Mouse (Mus musculus) heart, embryonic 15.5 days (tissue): ENCODE results near the gene Cadps. TPM values are rescaled to one million over a fixed set of nuclear protein-coding genes. Genes with fewer than 3 reads are reported as not detected.

Source experiments
- ATAC-seq: fragments of 200-750 bp; cut with Nextera tagmentation; replicated peaks from 2 replicates; pipeline ENCODE4 v1.8.0; 2017; ENCODE audit warnings: low read depth, moderate TSS enrichment; ENCODE audit not compliant: insufficient number of reproducible peaks, insufficient read depth, low FRiP score
- H3K27ac ChIP-seq: fragments of 300-500 bp; sonication (generic); 2 replicates; pipeline ENCODE4 v1.5.1; 2015; ENCODE audit warnings: mild to moderate bottlenecking, inconsistent platforms
- H3K27me3 ChIP-seq: fragments of 300-500 bp; sonication (generic); 2 replicates; pipeline ENCODE4 v1.6.1; 2015; ENCODE audit warnings: inconsistent platforms
- H3K36me3 ChIP-seq: fragments of 300-500 bp; sonication (generic); 2 replicates; pipeline ENCODE4 v1.6.1; 2015; ENCODE audit warnings: mild to moderate bottlenecking, inconsistent platforms
- H3K4me1 ChIP-seq: fragments of 300-500 bp; sonication (generic); replicated peaks from 2 replicates; pipeline ENCODE4 v1.6.1; 2015; ENCODE audit warnings: inconsistent platforms
- H3K4me2 ChIP-seq: fragments of 300-500 bp; sonication (generic); 2 replicates; pipeline ENCODE4 v1.6.1; 2015; ENCODE audit warnings: inconsistent platforms, mild to moderate bottlenecking, moderate library complexity
- H3K4me3 ChIP-seq: fragments of 300-500 bp; sonication (generic); 2 replicates; pipeline ENCODE4 v1.5.1; 2015; ENCODE audit warnings: mild to moderate bottlenecking, inconsistent platforms
- H3K9ac ChIP-seq: fragments of 300-500 bp; sonication (generic); 2 replicates; pipeline ENCODE4 v1.6.1; 2015; ENCODE audit warnings: mild to moderate bottlenecking, inconsistent platforms
- H3K9me3 ChIP-seq: fragments of 300-500 bp; sonication (generic); replicated peaks from 2 replicates; pipeline ENCODE4 v1.6.1; 2016; ENCODE audit warnings: inconsistent platforms
- WGBS: fragments of 180-500 bp; shearing (Covaris S2); methylation state at CpG from one replicate; pipeline ENCODE4 v1.1.7; 2015; ENCODE audit warnings: mixed read lengths; 5-methylcytosine and 5-hydroxymethylcytosine counted together
- polyA plus RNA-seq: library from polyadenylated mRNA; unstranded; fragments of >200 nt; fragmentation: Nextera tagmentation; extraction: Ambion mirVana; gene quantifications from 2 replicates; pipeline ENCODE4 v1.2.1, GENCODE M21; 2015

Gene Cadps
- polyA plus RNA-seq, 1 experiment from 2014 or later, result 0.37 TPM

- no peak overlapping the region for H3K27ac ChIP-seq
- H3K36me3 ChIP-seq, result no peaks in the 10 kb centered on the region
- no peaks in the 10 kb centered on the region for H3K9me3 ChIP-seq
- H3K9ac ChIP-seq, result no peak overlapping the region
- H3K27me3 ChIP-seq, result no peaks in the 10 kb centered on the region
- 78% methylated on average over 6 of the region's 6 CpGs for WGBS
- no peaks in the 10 kb centered on the region for H3K4me1 ChIP-seq
- no peak for ATAC-seq
- no peak overlapping the region for H3K4me3 ChIP-seq
- no peak overlapping the region for H3K4me2 ChIP-seq
These were observed 179.9 kb downstream of the Cadps start for GRCm38 (mm10) chr14:12642868-12643512.

DNA sequence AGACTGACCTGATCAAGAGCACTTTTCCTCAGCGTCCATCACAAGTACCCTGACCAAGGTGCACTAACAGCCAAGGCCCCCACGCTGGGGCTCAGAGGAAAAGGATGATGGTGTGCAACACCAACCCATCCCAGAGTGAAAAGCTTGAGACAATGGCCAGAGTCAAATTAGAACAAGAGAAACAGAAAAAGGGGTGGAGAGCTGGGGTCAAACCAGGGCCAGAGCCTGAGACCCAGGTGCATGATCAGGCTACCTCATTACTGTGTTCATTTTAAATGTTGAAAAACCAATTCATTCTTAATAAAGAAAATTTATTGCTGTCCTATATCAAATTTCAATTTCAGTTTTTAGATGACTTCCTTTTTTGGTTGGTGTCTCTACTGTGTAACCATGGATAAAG is 184.1 kb downstream of the Cadps start:
- Histone ChIP-seq H3K36me3 (no peaks in the 10 kb centered on the region), H3K4me1 (no peaks in the 10 kb centered on the region), H3K4me2 (no peak overlapping the region), H3K9ac (no peak overlapping the region), H3K4me3 (no peak overlapping the region), H3K27ac (no peak overlapping the region), H3K9me3 (no peaks in the 10 kb centered on the region), H3K27me3 (no peaks in the 10 kb centered on the region)
- 79% methylated on average over 2 of the region's 2 CpGs for WGBS
- no peak for ATAC-seq

DNA sequence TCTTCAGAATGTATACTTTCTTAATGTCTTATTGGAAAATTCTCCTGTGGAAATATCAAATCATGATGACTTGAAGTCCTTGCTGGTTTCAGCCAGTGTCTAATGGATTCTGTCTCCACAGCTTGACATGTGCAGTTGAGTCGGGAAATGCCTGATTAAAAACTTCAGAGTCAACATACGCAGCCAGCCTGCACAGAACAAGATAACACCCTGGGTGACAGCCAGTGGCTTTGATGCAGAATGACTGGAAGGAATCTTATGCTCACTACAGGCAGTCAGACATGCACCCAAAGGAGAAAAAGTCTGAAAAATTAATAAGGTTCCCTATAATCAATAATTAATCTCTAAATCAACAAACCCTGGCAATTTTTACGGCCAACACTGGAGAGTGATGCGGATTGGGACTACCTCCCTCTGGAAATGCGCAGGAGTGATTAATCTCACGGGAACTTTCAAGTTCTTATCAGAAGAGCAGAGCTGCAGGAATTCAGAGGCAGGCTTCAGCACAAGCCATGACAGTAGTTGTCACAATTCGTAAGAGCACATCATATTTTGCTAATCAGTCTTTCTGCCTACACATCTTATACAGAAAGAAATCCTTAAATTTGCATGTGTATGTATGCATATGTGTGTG is 185.6 kb downstream of the Cadps start:
- Histone ChIP-seq H3K4me3 (no peak overlapping the region), H3K27me3 (no peaks in the 10 kb centered on the region), H3K9ac (no peak overlapping the region), H3K27ac (no peak overlapping the region), H3K4me2 (no peak overlapping the region), H3K9me3 (no peaks in the 10 kb centered on the region), H3K4me1 (no peaks in the 10 kb centered on the region), H3K36me3 (no peaks in the 10 kb centered on the region)
- WGBS, result 31% methylated on average over 7 of the region's 7 CpGs
- no peak for ATAC-seq

- H3K9ac ChIP-seq, result no peak overlapping the region
- ATAC-seq, result no peak
These were observed 198.4 kb downstream of the Cadps start for GRCm38 (mm10) chr14:12624256-12625130.

DNA sequence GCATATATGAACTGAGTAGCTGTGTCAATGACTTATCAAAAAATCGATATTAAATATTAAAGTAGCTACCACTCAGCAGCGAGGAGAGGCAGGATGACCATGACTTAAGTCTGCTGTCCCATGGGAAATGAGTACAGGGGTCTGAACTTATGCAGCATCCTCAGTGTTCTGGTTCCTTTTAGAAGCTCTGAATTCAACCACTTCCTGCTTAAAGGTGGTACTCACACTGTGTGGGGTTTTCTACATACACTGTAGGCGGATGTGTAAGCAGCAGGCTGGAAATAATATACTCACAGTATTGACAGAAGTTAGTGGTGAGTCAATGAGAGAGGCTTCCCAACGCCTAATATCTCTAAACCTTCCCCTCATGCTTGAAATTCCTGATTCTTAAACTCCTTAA is 215.9 kb downstream of the Cadps start:
- no peak for ATAC-seq
- H3K9ac ChIP-seq, result no peak overlapping the region
- no peaks in the 10 kb centered on the region for H3K27me3 ChIP-seq
- H3K27ac ChIP-seq, result no peak overlapping the region
- H3K4me2 ChIP-seq, result no peak overlapping the region
- no peaks in the 10 kb centered on the region for H3K4me1 ChIP-seq
- H3K4me3 ChIP-seq, result no peak overlapping the region
- H3K9me3 ChIP-seq, result no peaks in the 10 kb centered on the region
- 64% methylated on average over 4 of the region's 4 CpGs for WGBS
- no peaks in the 10 kb centered on the region for H3K36me3 ChIP-seq

More at GRCm38 (mm10) chr14:12624256-12625130, 198.4 kb downstream of the Cadps start:
- Histone ChIP-seq H3K4me3 (no peak overlapping the region), H3K4me2 (no peak overlapping the region), H3K27ac (no peak overlapping the region), H3K27me3 (no peaks in the 10 kb centered on the region), H3K4me1 (0 out of 2 replicates have a peak, but pooled peaks cover 5% of the 10 kb centered on the region), H3K9me3 (no peaks in the 10 kb centered on the region), H3K36me3 (no peaks in the 10 kb centered on the region)
- WGBS, result 69% methylated on average over 11 of the region's 11 CpGs

- no peak overlapping the region for H3K4me3 ChIP-seq
- H3K36me3 ChIP-seq, result no peaks in the 10 kb centered on the region
- no peaks in the 10 kb centered on the region for H3K9me3 ChIP-seq
- no peaks in the 10 kb centered on the region for H3K4me1 ChIP-seq
- H3K4me2 ChIP-seq, result no peak overlapping the region
- no peak overlapping the region for H3K27ac ChIP-seq
- H3K27me3 ChIP-seq, result no peaks in the 10 kb centered on the region
- ATAC-seq, result no peak
- WGBS, result 75% methylated on average over 4 of the region's 4 CpGs
- no peak overlapping the region for H3K9ac ChIP-seq
These were observed 216.7 kb downstream of the Cadps start for GRCm38 (mm10) chr14:12606202-12606601.

DNA sequence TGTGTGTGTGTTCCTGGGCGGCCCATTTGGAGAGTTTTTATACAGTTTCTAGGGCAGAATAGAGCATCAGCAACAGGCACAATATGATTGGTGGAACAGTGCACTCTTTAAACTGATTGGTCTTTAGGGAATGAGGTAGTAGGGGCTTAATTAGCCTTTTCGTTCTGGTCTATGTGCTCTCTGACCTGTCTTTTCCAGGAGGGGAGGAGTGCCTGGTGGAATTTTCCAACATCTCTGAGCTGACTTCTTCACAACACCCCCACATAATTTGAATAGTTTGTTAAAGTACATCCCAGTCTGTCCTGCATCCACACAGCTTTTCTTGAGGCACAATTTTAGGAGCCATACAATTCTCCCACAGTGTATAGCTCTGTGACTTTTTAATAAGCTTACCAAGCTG is 220.8 kb downstream of the Cadps start:
- H3K27me3 ChIP-seq, result no peaks in the 10 kb centered on the region
- 63% methylated on average over 2 of the region's 2 CpGs for WGBS
- ATAC-seq, result no peak
- H3K9ac ChIP-seq, result no peak overlapping the region
- no peaks in the 10 kb centered on the region for H3K36me3 ChIP-seq
- H3K4me1 ChIP-seq, result no peaks in the 10 kb centered on the region
- H3K9me3 ChIP-seq, result no peaks in the 10 kb centered on the region
- H3K27ac ChIP-seq, result no peak overlapping the region
- no peak overlapping the region for H3K4me3 ChIP-seq
- H3K4me2 ChIP-seq, result no peak overlapping the region

DNA sequence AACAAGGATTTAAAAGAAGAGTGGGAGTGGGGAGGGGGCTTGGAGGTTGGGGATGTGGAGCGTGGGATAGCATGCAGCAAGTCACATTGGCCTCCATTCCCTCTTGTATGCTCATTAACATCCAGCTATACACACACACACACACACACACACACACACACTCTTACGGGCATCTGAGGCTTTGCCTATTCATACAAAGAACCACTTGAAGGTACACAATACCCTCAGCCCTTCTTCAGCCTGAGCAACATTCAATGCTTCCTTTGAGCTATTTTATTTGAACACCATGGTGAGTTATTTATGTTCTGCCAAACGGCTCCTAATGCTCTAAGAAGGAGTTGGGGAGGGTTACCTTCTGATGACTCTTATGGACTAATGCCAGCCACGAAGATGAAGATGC is 227.6 kb downstream of the Cadps start:
- H3K27me3 ChIP-seq, result no peaks in the 10 kb centered on the region; the same call in 1 of the 2 replicates
- H3K4me2 ChIP-seq, result no peak overlapping the region

DNA sequence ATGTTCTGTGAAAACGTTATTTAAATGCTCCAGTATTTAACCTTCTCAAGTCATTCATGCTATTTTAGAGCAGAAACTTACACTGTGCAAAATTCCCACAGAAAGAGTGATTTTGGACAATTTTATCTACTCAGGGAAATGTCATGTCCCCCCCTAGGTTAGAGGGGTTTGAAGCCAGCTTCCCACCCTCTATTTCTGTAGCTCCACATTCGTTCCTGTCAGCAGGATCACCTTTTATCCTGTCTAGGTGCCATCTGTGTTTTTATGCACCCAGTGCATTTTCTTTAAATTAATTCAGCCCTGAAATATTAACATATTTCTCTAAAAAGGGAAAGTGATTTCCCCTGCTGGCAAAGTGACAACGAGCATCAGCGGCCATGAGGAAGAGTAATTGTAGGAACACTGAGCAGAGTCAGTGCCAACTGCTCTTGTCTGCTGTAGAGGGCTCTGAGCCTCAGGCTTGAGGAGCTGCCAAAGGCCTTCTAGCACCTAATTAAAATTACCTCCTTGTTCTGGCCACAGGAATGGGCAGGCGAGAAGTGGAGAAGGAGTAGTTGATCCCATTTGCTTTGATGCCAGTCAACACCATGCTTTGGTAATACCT is 230.3 kb downstream of the Cadps start:
- no peak for ATAC-seq
- Histone ChIP-seq H3K4me3 (no peak overlapping the region), H3K4me1 (no peaks in the 10 kb centered on the region), H3K27me3 (no peaks in the 10 kb centered on the region; the same call in 1 of the 2 replicates), H3K27ac (no peak overlapping the region), H3K4me2 (no peak overlapping the region), H3K9ac (no peak overlapping the region), H3K9me3 (no peaks in the 10 kb centered on the region), H3K36me3 (no peaks in the 10 kb centered on the region)
- 60% methylated on average over 5 of the region's 5 CpGs for WGBS

More for the DNA sequence above, 227.6 kb downstream of the Cadps start:
- Histone ChIP-seq H3K9ac (no peak overlapping the region), H3K4me3 (no peak overlapping the region), H3K36me3 (no peaks in the 10 kb centered on the region), H3K4me1 (no peaks in the 10 kb centered on the region), H3K27ac (no peak overlapping the region), H3K9me3 (no peaks in the 10 kb centered on the region)
- ATAC-seq, result no peak
- WGBS, result 70% methylated on average over 4 of the region's 4 CpGs

GRCm38 (mm10) chr14:12591829-12592228 is 231.1 kb downstream of the Cadps start:
- H3K36me3 ChIP-seq, result no peaks in the 10 kb centered on the region
- ATAC-seq, result no peak
- H3K4me3 ChIP-seq, result no peak overlapping the region
- H3K4me2 ChIP-seq, result no peak overlapping the region
- no peak overlapping the region for H3K9ac ChIP-seq
- no peaks in the 10 kb centered on the region for H3K9me3 ChIP-seq
- no peaks in the 10 kb centered on the region for H3K4me1 ChIP-seq
- H3K27ac ChIP-seq, result no peak overlapping the region
- no peaks in the 10 kb centered on the region; the same call in 1 of the 2 replicates for H3K27me3 ChIP-seq

DNA sequence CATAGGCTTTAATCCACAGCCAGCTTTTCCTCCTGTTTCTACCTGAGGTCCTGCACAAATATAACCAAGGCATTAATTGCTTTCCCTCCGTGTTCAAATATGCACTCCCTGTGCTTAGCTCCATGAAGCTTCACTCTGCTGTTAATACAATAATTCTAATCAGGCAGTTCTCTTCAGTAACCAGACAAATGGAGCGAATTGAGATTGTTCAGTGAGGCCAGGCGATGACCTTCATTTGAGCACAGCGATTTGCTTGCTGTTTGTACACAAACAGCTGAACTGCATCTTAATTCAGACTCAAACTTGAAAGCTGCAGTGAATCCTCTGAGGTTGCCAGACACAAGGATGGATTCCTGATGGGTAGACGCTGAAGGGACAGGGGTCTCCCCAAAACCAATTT is 239.3 kb downstream of the Cadps start:
- H3K4me1 ChIP-seq, result peaks cover 10% of the 10 kb centered on the region; the same call in 1 of the 2 replicates
- WGBS, result 77% methylated on average over 5 of the region's 5 CpGs

More for the DNA sequence above, 239.3 kb downstream of the Cadps start:
- no peaks in the 10 kb centered on the region for H3K36me3 ChIP-seq
- ATAC-seq, result no peak
- H3K4me3 ChIP-seq, result no peak overlapping the region
- no peaks in the 10 kb centered on the region for H3K9me3 ChIP-seq
- H3K9ac ChIP-seq, result no peak overlapping the region
- no peak overlapping the region for H3K4me2 ChIP-seq
- H3K27me3 ChIP-seq, result no peaks in the 10 kb centered on the region
- no peak overlapping the region for H3K27ac ChIP-seq
